Mouse (Mus musculus): ENCODE measurements around the gene Olfr1469.
"Not testable (repeated sequence)": the region's sequence is repeated elsewhere in the genome, so short reads cannot be mapped to it uniquely, and the experiment has no call there.

Gene Olfr1469

DNA sequence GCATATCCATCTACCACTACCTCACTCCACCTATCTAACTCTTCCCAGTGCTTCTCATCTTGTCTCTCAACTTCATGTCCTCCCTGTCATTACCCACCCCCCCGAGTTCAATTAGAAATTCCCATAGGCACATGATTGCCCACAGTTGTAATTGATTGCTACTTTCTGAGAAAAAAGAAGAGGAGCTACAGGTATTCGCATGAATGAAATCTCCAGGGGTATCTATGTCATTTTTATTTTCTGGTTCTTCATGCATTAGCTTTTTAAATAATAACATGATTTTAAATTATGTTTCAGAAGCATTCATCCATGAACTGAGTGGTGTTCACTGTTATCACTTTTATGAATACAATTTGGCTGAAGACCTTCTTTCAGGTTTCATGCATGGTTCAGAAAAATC lies at the start of gene Olfr1469:
Gene Olfr1469 (plus strand): TSS at position 301 of the 400 bp plus-strand sequence.
- DNase-seq = no peak

DNA sequence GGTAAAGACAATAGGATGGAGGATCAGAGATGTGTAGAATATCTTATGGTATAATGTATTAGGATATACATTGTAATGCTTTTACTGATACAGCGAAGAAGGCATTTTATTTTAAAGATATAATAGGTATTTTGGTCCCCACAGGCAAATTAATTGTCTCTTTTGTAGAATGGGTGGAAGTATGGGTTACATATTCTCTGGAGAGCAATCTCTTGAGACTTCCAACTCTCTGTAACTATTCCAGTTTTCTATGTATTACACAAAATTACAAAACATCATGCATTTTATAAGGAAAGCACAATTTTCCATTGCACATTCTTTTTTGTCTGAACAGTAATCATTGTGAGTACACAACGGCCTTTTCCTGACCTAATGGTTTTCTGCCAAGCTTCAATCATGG lies 45.7 kb upstream of the Olfr1469 start, which contains the start of gene Olfr1467:
Gene Olfr1467 (plus strand): TSS at position 301 of the 400 bp plus-strand sequence.
- DNase-seq = no peak

DNA sequence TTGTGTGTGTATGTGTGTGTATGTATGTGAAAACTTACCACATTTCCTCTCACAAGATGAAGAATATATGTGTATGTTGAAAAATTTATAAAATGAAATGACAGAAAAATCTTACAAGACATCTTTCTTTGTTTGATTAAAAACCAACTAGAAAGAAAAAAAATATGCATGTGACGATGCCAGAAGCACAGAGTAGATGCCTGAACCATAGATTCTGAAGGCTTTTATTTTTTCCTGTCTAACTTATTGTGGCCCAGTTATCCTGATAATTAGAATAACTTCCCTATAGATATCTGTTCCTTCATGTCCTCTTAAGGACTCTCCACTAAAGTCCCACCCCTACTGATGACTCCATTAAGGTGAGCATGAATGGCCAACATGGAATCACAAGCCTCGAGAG lies 35.5 kb downstream of the Olfr1469 start, which contains the start of gene Olfr1471:
Gene Olfr1471 (plus strand): TSS at position 301 of the 400 bp plus-strand sequence.
- not testable (repeated sequence) for DNase-seq

DNA sequence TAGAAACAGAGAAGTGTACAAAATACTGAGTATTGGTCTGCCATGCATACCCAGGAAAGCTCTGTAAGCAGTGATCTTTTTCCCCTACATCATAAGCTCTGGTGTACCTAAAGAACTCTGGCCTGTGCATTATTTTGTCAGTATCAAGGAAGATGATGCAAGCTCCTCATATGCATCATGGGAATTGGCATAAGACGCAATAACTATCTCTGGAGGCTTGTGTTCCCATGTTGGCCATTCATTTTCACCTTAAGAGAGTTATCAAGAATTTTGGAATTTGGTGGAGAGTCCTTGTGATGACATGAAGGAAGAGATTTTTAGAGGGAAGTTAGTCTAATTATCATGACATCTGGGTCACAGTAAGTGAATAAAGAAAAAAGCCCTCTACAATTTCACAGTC lies 48.3 kb downstream of the Olfr1469 start, which contains the start of gene Olfr1472:
Gene Olfr1472 (minus strand): TSS at position 101 of the 400 bp plus-strand sequence.
- DNase-seq = no peak
